Mouse (Mus musculus): ENCODE data around the gene Loxl1.

The Loxl1 gene

GRCm38 (mm10) chr9:58311191-58311910, 1.6 kb downstream of the Loxl1 start:
- no peak for DNase-seq

- DNase-seq = no peak
Measured at GRCm38 (mm10) chr9:58310043-58310660, 2.8 kb downstream of the Loxl1 start.

- DNase-seq = no peak
Measured at GRCm38 (mm10) chr9:58308395-58308794, 4.6 kb downstream of the Loxl1 start.

GRCm38 (mm10) chr9:58305686-58306085, 7.3 kb downstream of the Loxl1 start:
- peak in 1 of 2 experiments; percentile 17 for DNase-seq

- no peak for DNase-seq
Measured at GRCm38 (mm10) chr9:58303599-58304271, 9.3 kb downstream of the Loxl1 start.

- DNase-seq = no peak
Measured at GRCm38 (mm10) chr9:58303115-58303514, 9.9 kb downstream of the Loxl1 start.

- DNase-seq = no peak
Measured at GRCm38 (mm10) chr9:58299356-58299799, 13.6 kb downstream of the Loxl1 start.

GRCm38 (mm10) chr9:58297961-58298477, 15.0 kb downstream of the Loxl1 start:
- DNase-seq = no peak

GRCm38 (mm10) chr9:58297065-58297464, 15.9 kb downstream of the Loxl1 start:
- DNase-seq = no peak

GRCm38 (mm10) chr9:58295766-58296361, 17.1 kb downstream of the Loxl1 start:
- DNase-seq = no peak

- no peak for DNase-seq
Measured at GRCm38 (mm10) chr9:58295345-58295744, 17.6 kb downstream of the Loxl1 start.

- no peak for DNase-seq
Measured at GRCm38 (mm10) chr9:58294527-58294926, 18.5 kb downstream of the Loxl1 start.

- no peak for DNase-seq
Measured at GRCm38 (mm10) chr9:58289901-58290300, 23.1 kb downstream of the Loxl1 start.

GRCm38 (mm10) chr9:58289090-58289489, 23.9 kb downstream of the Loxl1 start:
- DNase-seq = no peak

GRCm38 (mm10) chr9:58283431-58283830, 29.6 kb downstream of the Loxl1 start:
- DNase-seq = no peak

GRCm38 (mm10) chr9:58281597-58281996, 31.4 kb downstream of the Loxl1 start:
- peak; percentile 38 to 50 for DNase-seq

- DNase-seq = peak; percentile 44 to 59
Measured at GRCm38 (mm10) chr9:58280259-58281109, 32.5 kb downstream of the Loxl1 start.

- DNase-seq = no peak
Measured at GRCm38 (mm10) chr9:58279780-58280179, 33.2 kb downstream of the Loxl1 start.

GRCm38 (mm10) chr9:58278821-58279723, 33.9 kb downstream of the Loxl1 start:
- DNase-seq = no peak

- DNase-seq = no peak
Measured at GRCm38 (mm10) chr9:58278313-58278712, 34.7 kb downstream of the Loxl1 start.

- no peak for DNase-seq
Measured at GRCm38 (mm10) chr9:58276346-58276745, 36.6 kb downstream of the Loxl1 start.

Measured in cerebellum, postnatal 36 days (tissue).